Mouse (Mus musculus): ENCODE results near the gene Exoc3l2.
A peak's percentile ranks its signal among the peaks of the same experiment; 100 is the strongest.

Gene Exoc3l2

GRCm38 (mm10) chr7:19456628-19457027, 6.5 kb upstream of the Exoc3l2 start:
- DNase-seq (ENCODE audit: low spot score in 2 of 2) = no peak

GRCm38 (mm10) chr7:19457414-19458071, 5.6 kb upstream of the Exoc3l2 start:
- no peak for DNase-seq (ENCODE audit: low spot score in 2 of 2)

GRCm38 (mm10) chr7:19458072-19458486, 5.1 kb upstream of the Exoc3l2 start:
- peak; percentile 58 to 76 for DNase-seq (ENCODE audit: low spot score in 2 of 2)

- DNase-seq (ENCODE audit: low spot score in 2 of 2) = peak; percentile 58 to 77
Observed at GRCm38 (mm10) chr7:19458591-19459111, 4.5 kb upstream of the Exoc3l2 start, which contains the start of gene Mark4. Gene Mark4 (minus strand): TSS chr7:19458821.

GRCm38 (mm10) chr7:19459144-19459870, 3.8 kb upstream of the Exoc3l2 start:
- no peak for DNase-seq (ENCODE audit: low spot score in 2 of 2)

- no peak for DNase-seq (ENCODE audit: low spot score in 2 of 2)
Observed at GRCm38 (mm10) chr7:19460500-19460899, 2.6 kb upstream of the Exoc3l2 start.

- DNase-seq (ENCODE audit: low spot score in 2 of 2) = peak; percentile 77 to 89
Observed at GRCm38 (mm10) chr7:19461488-19461887, 1.6 kb upstream of the Exoc3l2 start.

- no peak for DNase-seq (ENCODE audit: low spot score in 2 of 2)
Observed at GRCm38 (mm10) chr7:19462443-19462842, 688 bp upstream of the Exoc3l2 start.

- no peak for DNase-seq (ENCODE audit: low spot score in 2 of 2)
Observed at GRCm38 (mm10) chr7:19464367-19465307, 1.5 kb downstream of the Exoc3l2 start.

- DNase-seq (ENCODE audit: low spot score in 2 of 2) = no peak
Observed at GRCm38 (mm10) chr7:19466602-19467145, 3.5 kb downstream of the Exoc3l2 start.

- no peak for DNase-seq (ENCODE audit: low spot score in 2 of 2)
Observed at GRCm38 (mm10) chr7:19467638-19468037, 4.5 kb downstream of the Exoc3l2 start.

- no peak for DNase-seq (ENCODE audit: low spot score in 2 of 2)
Observed at GRCm38 (mm10) chr7:19468279-19468678, 5.1 kb downstream of the Exoc3l2 start.

- DNase-seq (ENCODE audit: low spot score in 2 of 2) = no peak
Observed at GRCm38 (mm10) chr7:19469404-19469803, 6.3 kb downstream of the Exoc3l2 start.

- no peak for DNase-seq (ENCODE audit: low spot score in 2 of 2)
Observed at GRCm38 (mm10) chr7:19470308-19470707, 7.2 kb downstream of the Exoc3l2 start.

- no peak for DNase-seq (ENCODE audit: low spot score in 2 of 2)
Observed at GRCm38 (mm10) chr7:19472403-19472802, 9.3 kb downstream of the Exoc3l2 start.

- DNase-seq (ENCODE audit: low spot score in 2 of 2) = peak; percentile 47 to 76
Observed at GRCm38 (mm10) chr7:19473875-19474443, 10.8 kb downstream of the Exoc3l2 start.

- DNase-seq (ENCODE audit: low spot score in 2 of 2) = no peak
Observed at GRCm38 (mm10) chr7:19477084-19477483, 14.0 kb downstream of the Exoc3l2 start.

- DNase-seq (ENCODE audit: low spot score in 2 of 2) = no peak
Observed at GRCm38 (mm10) chr7:19477624-19478384, 14.7 kb downstream of the Exoc3l2 start.

- no peak for DNase-seq (ENCODE audit: low spot score in 2 of 2)
Observed at GRCm38 (mm10) chr7:19483281-19483680, 20.1 kb downstream of the Exoc3l2 start.

GRCm38 (mm10) chr7:19485488-19485887, 22.4 kb downstream of the Exoc3l2 start:
- no peak for DNase-seq (ENCODE audit: low spot score in 2 of 2)

Data from cerebellum, postnatal 4 days (tissue).